Mouse (Mus musculus): Measurements from ENCODE around the gene Ssh1. TPM values are rescaled to one million over a fixed set of nuclear protein-coding genes. Genes with fewer than 3 reads are reported as not detected.
A peak's percentile ranks its signal among the peaks of the same experiment; 100 is the strongest.

Gene Ssh1
- polyA plus RNA-seq, 1 experiment from 2014 or later = 20.4 TPM

DNA sequence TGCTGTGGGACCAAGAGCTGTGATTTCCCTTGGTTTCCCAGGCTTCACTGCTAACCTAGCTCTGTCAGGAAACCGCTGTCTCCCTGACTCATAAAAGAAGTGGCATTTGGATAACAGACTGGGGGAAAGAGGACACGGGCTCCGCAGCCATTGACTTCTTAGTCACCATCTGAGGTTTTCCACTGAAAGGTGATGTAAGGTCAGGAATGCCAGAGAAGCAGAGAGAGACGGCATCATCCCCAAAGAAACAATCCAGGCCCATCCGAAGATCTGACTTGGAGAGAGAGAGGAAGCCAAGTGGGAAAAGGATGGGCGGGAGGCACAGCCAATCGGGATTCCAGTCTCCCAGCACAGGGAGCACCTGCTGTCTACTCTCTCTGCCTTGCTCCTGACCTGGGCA is 2.6 kb downstream of the Ssh1 start:
- H3K9me3 ChIP-seq = no peaks in the 10 kb centered on the region
- ATAC-seq (ENCODE audit: insufficient number of reproducible peaks, insufficient read depth, low FRiP score, low TSS enrichment) = no peak
- H3K27me3 ChIP-seq = no peaks in the 10 kb centered on the region
- peak overlapping the region; percentile 81; the same call in 1 of the 2 replicates for H3K4me2 ChIP-seq (replicated peaks)
- H3K4me1 ChIP-seq = peaks cover 29% of the 10 kb centered on the region
- no peak overlapping the region for H3K27ac ChIP-seq
- H3K4me3 ChIP-seq = no peak overlapping the region
- H3K36me3 ChIP-seq = peaks cover 19% of the 10 kb centered on the region
- no peak overlapping the region for H3K9ac ChIP-seq
- 74% methylated on average over 7 of the region's 7 CpGs for WGBS

DNA sequence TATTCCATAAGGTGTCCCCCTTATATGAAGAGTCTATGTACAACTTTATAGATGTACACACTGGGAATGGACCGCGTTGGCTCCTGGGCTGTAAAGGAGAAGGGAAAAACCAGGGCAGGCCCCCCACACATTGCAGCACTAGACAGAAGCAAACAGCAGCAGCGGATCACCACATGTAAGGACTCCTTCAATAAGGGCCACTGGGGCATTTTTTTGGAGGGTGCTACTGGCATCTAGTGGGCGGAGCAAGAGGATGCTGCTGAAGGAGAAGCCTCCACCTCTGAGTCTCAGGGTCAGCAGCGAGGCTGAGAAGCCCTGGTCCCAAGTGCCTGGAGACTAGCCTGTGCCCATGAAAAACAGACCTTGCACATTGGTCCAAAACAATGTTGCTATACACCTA is 3.1 kb downstream of the Ssh1 start:
- ATAC-seq (ENCODE audit: insufficient number of reproducible peaks, insufficient read depth, low FRiP score, low TSS enrichment) = no peak
- H3K27me3 ChIP-seq = no peaks in the 10 kb centered on the region
- no peak overlapping the region for H3K4me3 ChIP-seq
- H3K9ac ChIP-seq = no peak overlapping the region; the same call in 1 of the 2 replicates
- H3K36me3 ChIP-seq = peaks cover 19% of the 10 kb centered on the region
- no peaks in the 10 kb centered on the region for H3K9me3 ChIP-seq
- no peak overlapping the region for H3K4me2 ChIP-seq (replicated peaks)
- no peak overlapping the region for H3K27ac ChIP-seq
- 87% methylated on average over 5 of the region's 5 CpGs for WGBS
- H3K4me1 ChIP-seq = peaks cover 35% of the 10 kb centered on the region

DNA sequence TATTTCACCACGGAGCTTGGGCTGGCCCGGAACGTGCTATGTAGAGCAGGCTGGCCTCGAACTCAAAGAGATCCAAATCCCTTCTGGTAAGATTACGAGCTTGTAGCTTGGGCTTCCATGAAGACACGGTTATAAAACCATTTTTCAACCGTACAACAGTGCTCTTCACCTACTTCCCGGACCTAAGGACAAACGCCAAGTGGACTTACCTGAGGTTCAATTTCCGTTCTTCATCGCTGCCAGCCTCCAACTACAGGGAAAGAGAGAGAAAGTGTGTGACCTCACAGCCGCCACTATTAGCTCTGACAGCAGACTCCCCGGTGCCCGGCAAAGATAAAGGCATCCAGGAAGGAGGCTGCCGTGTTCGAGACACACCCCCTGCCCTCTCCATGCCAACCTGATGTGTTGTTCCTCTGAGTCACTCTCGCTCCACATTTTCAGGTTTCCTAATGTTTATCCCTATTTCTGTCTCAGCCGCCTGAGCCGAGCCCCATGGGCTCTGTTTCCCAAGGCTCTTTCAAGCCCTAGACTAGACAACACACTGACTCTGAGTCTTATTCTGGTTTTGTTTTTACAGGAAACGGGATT is 4.2 kb downstream of the Ssh1 start:
- H3K36me3 ChIP-seq = peaks cover 19% of the 10 kb centered on the region
- H3K4me1 ChIP-seq = peaks cover 37% of the 10 kb centered on the region
- H3K4me3 ChIP-seq = no peak overlapping the region
- no peak for ATAC-seq (ENCODE audit: insufficient number of reproducible peaks, insufficient read depth, low FRiP score, low TSS enrichment)
- H3K9ac ChIP-seq = no peak overlapping the region
- H3K27me3 ChIP-seq = no peaks in the 10 kb centered on the region
- 86% methylated on average over 20 of the region's 20 CpGs for WGBS
- no peak overlapping the region for H3K4me2 ChIP-seq (replicated peaks)
- H3K9me3 ChIP-seq = no peaks in the 10 kb centered on the region
- no peak overlapping the region for H3K27ac ChIP-seq

DNA sequence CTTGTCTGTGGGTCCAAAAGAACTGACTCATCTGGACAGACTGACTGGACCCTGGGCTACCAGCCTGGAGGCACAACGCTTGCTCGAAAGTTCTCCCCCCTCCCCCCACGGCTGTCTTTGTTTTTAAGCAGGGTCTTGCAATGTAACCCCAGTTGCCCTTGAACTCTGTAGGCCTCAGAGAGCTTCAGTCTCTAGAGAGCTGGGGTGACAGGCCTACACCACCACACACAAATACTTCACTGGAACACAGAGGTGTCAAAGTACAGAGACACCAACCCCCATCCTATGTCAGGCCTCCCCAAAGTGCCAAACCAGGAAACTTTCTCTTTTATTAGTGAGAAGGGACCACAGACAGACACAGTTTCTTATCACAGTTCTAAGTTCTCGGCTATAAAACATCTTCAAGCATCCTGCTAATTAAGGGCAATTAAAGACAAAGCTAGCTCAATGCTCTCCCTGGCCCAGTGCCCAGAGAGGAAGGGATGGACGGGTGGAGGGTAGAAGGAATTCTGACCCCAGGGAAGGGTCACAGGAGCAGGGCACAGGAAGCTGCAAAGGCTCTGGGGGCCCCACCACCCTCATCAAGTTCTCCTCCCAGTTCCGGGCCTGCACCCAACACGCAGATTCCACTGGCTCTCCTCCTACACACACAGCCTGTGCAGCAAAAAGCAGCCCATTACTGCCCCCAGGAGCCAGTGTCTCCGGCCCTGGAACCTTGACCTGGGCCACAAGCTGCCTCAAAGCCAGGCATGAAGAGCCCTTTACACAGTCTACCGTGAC is 7.3 kb downstream of the Ssh1 start:
- H3K36me3 ChIP-seq = peaks cover 32% of the 10 kb centered on the region

DNA sequence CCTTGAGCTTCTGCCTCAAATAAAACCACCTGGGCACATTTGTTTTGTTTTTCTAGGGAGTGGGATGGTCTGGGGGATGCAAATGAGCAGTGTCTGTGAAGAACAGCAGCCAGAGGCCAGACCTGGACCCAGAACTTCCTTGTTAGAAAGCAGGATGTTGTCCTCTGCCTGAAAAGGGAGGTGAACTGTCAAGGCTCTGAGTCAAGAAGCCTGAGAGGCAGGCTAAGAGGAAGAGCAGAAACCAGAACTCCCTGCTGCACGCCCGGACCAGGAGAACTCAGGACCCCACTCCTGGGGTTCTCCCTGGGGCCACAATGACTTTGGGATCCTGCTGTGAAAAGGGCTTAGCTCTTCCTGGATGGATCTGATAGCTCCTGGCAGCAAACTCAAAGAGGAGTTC is 8.0 kb downstream of the Ssh1 start:
- peaks cover 35% of the 10 kb centered on the region for H3K36me3 ChIP-seq
- no peaks in the 10 kb centered on the region for H3K9me3 ChIP-seq
- no peaks in the 10 kb centered on the region for H3K27me3 ChIP-seq
- H3K4me3 ChIP-seq = no peak overlapping the region
- no peak overlapping the region for H3K4me2 ChIP-seq (replicated peaks)
- H3K4me1 ChIP-seq = peaks cover 20% of the 10 kb centered on the region
- H3K27ac ChIP-seq = 0 out of 2 replicates have a peak overlapping the region, but pooled peaks have one; percentile 30
- no peak overlapping the region for H3K9ac ChIP-seq
- no peak for ATAC-seq (ENCODE audit: insufficient number of reproducible peaks, insufficient read depth, low FRiP score, low TSS enrichment)
- WGBS = 56% methylated on average over 2 of the region's 2 CpGs

More for the DNA sequence above, 7.3 kb downstream of the Ssh1 start:
- WGBS = 28% methylated on average over 9 of the region's 9 CpGs
- Histone ChIP-seq H3K4me2 (replicated peaks) (no peak overlapping the region), H3K4me1 (peaks cover 24% of the 10 kb centered on the region), H3K9me3 (no peaks in the 10 kb centered on the region), H3K4me3 (no peak overlapping the region), H3K27me3 (no peaks in the 10 kb centered on the region), H3K9ac (no peak overlapping the region; the same call in 1 of the 2 replicates), H3K27ac (no peak overlapping the region)
- ATAC-seq (ENCODE audit: insufficient number of reproducible peaks, insufficient read depth, low FRiP score, low TSS enrichment) = no peak

DNA sequence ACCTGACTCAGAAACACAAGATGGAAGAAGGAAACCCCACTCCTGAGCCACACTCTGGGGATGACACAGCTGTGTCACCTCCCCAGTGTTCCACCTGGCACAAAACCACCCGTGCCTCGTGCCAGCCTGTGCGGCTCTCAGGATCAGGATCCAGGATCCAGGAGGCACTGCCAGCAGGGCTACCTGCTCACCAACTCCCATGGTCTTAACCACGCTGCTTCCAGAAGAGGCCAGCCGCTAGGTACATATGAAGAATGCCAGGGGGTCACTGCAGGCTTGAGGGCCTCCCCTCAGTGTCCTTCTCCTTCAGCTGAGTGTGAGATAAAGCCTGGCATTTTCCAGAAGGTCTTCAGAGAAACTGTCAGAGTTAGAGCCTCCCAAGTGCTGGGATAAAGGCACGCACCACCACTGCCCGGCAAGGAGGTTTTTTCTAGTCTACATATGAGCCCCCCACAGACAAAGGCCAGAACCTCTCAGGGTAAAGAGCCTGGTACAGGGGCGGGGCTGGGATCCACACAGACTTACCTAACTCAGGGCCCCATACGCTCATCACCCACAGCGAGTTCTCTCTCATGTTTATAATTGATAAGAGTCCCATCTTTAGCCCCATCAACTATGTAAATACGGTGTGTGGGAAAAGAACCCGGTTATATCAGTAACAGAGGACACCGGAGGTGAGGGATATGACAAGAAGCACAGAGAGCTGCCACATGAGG is 9.5 kb downstream of the Ssh1 start:
- no peak overlapping the region for H3K9ac ChIP-seq
- ATAC-seq (ENCODE audit: insufficient number of reproducible peaks, insufficient read depth, low FRiP score, low TSS enrichment) = no peak
- H3K4me3 ChIP-seq = no peak overlapping the region
- no peaks in the 10 kb centered on the region for H3K9me3 ChIP-seq
- peaks cover 20% of the 10 kb centered on the region for H3K4me1 ChIP-seq
- no peak overlapping the region for H3K27ac ChIP-seq
- H3K36me3 ChIP-seq = peaks cover 27% of the 10 kb centered on the region
- H3K4me2 ChIP-seq (replicated peaks) = no peak overlapping the region
- WGBS = 90% methylated on average over 13 of the region's 13 CpGs
- H3K27me3 ChIP-seq = no peaks in the 10 kb centered on the region

DNA sequence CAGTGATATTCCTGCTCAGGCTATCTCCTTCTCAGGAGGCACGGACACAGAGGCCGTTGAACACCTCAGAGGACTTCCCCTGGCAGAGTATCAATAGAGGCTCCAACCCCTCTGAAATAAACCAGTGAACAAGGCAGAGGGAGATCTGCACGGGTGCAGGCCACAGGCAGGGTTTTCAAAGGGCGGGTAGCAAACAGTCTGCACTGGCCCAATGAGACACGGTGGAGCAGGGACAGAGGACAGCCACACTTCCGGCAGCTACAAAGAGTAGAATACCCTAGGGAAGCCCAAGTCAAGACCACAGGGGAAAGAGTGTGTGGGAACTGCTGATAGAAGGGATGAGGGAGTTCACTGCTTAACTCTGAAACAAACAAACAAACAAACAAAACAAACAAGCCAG is 10.2 kb downstream of the Ssh1 start:
- Histone ChIP-seq H3K27ac (no peak overlapping the region), H3K9me3 (no peaks in the 10 kb centered on the region), H3K36me3 (peaks cover 23% of the 10 kb centered on the region), H3K4me3 (no peak overlapping the region), H3K27me3 (no peaks in the 10 kb centered on the region), H3K9ac (no peak overlapping the region), H3K4me1 (peaks cover 20% of the 10 kb centered on the region), H3K4me2 (replicated peaks) (no peak overlapping the region)
- 72% methylated on average over 6 of the region's 6 CpGs for WGBS
- no peak for ATAC-seq (ENCODE audit: insufficient number of reproducible peaks, insufficient read depth, low FRiP score, low TSS enrichment)

DNA sequence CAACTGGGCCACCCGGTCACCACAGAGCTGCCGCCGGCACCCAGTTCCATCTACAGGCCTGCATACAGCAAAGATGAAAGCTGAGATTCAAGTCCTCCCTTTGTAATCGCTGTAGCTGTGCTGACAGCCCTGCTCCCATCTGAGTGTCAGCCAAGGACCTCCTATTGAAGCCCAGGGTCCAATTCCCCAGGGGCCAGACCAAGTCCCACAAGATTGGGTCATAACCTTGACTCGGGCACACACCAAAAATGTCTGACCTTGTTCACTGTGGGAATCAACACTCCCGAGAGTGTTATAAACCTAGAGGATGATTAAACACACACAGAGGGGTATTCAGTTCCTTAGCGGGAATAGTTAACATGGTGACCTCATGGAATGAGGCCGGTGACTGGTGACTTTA is 11.9 kb downstream of the Ssh1 start:
- H3K9me3 ChIP-seq = no peaks in the 10 kb centered on the region
- 75% methylated on average over 8 of the region's 8 CpGs for whole genome bisulfite sequencing

DNA sequence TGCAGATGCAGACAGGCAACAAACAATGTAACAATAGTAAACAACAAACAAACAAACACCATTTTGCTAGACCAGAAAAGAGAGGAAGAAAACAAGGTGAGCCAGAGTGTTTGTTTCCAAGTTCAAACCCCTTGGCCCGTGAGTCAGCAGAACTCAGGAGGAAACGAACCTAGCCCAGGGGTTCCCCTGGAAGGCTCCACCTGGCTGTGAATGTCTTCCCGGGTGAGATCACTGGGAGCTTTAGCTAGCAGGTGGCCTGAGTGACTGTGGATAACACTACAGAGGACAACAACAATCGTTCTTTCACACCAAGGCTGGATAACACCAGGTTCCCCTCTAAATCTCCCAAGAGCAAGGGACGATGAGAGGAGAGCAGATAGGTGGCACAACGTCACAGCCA is 12.5 kb downstream of the Ssh1 start:
- H3K9ac ChIP-seq = no peak overlapping the region
- no peak for ATAC-seq (ENCODE audit: insufficient number of reproducible peaks, insufficient read depth, low FRiP score, low TSS enrichment)
- H3K27me3 ChIP-seq = no peaks in the 10 kb centered on the region
- H3K36me3 ChIP-seq = peaks cover 37% of the 10 kb centered on the region
- 82% methylated on average over 6 of the region's 6 CpGs for WGBS
- no peaks in the 10 kb centered on the region for H3K9me3 ChIP-seq
- H3K4me2 ChIP-seq (replicated peaks) = no peak overlapping the region
- H3K27ac ChIP-seq = no peak overlapping the region
- no peak overlapping the region for H3K4me3 ChIP-seq
- H3K4me1 ChIP-seq = peaks cover 13% of the 10 kb centered on the region; the same call in 1 of the 2 replicates

More for the DNA sequence above, 11.9 kb downstream of the Ssh1 start:
- peaks cover 20% of the 10 kb centered on the region for H3K4me1 ChIP-seq
- H3K27me3 ChIP-seq = no peaks in the 10 kb centered on the region
- no peak overlapping the region for H3K4me2 ChIP-seq (replicated peaks)
- peaks cover 36% of the 10 kb centered on the region for H3K36me3 ChIP-seq
- H3K27ac ChIP-seq = no peak overlapping the region
- no peak overlapping the region for H3K4me3 ChIP-seq
- no peak for ATAC-seq (ENCODE audit: insufficient number of reproducible peaks, insufficient read depth, low FRiP score, low TSS enrichment)
- H3K9ac ChIP-seq = no peak overlapping the region

DNA sequence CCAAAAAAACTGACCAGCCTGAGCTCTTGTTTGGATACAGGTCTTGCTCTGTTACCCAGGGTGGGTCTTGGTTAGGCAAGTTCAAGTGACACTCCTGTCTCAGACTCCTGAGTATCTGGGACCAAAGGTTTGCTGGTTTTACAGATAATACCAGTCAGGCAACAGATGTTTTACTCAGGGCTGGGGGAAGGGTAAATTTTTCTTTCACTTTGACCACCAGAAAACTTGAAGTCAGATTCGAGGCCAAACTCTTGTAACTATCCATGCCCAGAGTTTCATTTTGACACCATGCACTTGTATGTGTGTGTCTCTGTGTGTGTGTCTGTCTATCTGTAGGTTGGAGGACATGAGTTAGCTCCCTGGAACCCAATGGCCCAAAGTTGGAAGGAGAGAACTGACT is 13.2 kb downstream of the Ssh1 start:
- WGBS = 92% methylated on average over 1 of the region's 1 CpGs
- Histone ChIP-seq H3K27ac (no peak overlapping the region), H3K27me3 (no peaks in the 10 kb centered on the region), H3K4me1 (peaks cover 9% of the 10 kb centered on the region; the same call in 1 of the 2 replicates), H3K36me3 (peaks cover 37% of the 10 kb centered on the region), H3K4me3 (no peak overlapping the region), H3K4me2 (replicated peaks) (no peak overlapping the region), H3K9me3 (no peaks in the 10 kb centered on the region), H3K9ac (no peak overlapping the region)
- ATAC-seq (ENCODE audit: insufficient number of reproducible peaks, insufficient read depth, low FRiP score, low TSS enrichment) = no peak

DNA sequence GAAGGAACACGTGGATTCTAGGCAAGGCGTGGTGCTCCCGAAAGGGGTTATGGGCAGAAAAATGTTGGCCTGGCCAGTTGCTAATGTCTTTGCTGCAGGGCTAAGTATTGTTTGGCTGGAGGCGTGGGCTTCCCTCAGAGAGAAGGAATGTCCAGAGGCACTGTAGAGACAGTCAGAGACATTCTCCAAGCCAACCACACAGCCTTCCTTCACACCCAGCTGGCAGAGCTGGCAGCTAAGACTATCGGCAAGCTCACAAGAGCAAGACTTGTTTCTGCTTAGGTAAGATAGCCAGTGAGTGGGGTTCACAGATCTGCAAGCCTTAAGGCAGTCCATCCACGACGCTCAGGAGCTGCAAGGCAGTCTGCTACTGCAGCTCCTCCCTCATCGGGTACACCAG is 16.4 kb downstream of the Ssh1 start:
- Histone ChIP-seq H3K4me2 (replicated peaks) (no peak overlapping the region), H3K27me3 (no peaks in the 10 kb centered on the region), H3K36me3 (peaks cover 30% of the 10 kb centered on the region), H3K27ac (peak overlapping the region; percentile 13; the same call in 1 of the 2 replicates), H3K4me1 (peaks cover 34% of the 10 kb centered on the region), H3K9me3 (no peaks in the 10 kb centered on the region), H3K9ac (no peak overlapping the region), H3K4me3 (no peak overlapping the region)
- WGBS = 44% methylated on average over 8 of the region's 8 CpGs
- ATAC-seq (ENCODE audit: insufficient number of reproducible peaks, insufficient read depth, low FRiP score, low TSS enrichment) = no peak

DNA sequence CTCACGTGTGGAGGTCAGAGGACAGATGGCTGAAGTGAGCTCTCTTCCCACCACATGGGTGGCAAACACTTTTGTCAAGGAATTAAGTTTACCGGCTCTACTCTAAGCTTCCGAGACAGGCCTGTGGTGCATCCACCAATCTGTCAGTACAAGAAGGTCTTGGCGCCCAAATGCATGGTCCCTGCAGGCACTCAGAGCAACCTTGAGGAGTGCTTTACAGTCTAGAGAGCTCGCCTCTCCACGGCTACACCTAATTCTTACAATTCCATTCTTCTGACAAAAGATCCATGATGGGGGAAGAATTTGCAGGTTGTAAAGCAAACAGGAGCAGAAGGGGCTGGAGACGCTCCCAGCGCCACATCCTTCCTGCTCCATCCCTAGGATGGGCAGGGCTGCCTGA is 17.1 kb downstream of the Ssh1 start:
- Histone ChIP-seq H3K9ac (no peak overlapping the region), H3K4me2 (replicated peaks) (no peak overlapping the region), H3K4me1 (peaks cover 36% of the 10 kb centered on the region), H3K36me3 (peaks cover 27% of the 10 kb centered on the region), H3K4me3 (no peak overlapping the region), H3K9me3 (no peaks in the 10 kb centered on the region), H3K27me3 (no peaks in the 10 kb centered on the region), H3K27ac (no peak overlapping the region)
- 88% methylated on average over 8 of the region's 8 CpGs for WGBS
- ATAC-seq (ENCODE audit: insufficient number of reproducible peaks, insufficient read depth, low FRiP score, low TSS enrichment) = no peak
